Mouse (Mus musculus): ENCODE results near the gene Fhdc1. TPM values are rescaled to one million over a fixed set of nuclear protein-coding genes. Genes with fewer than 3 reads are reported as not detected.
A peak's percentile ranks its signal among the peaks of the same experiment; 100 is the strongest.

Gene Fhdc1
- polyA plus RNA-seq, 1 experiment from 2014 or later, result 6.5 TPM

GRCm38 (mm10) chr3:84445838-84446237, 34.4 kb downstream of the Fhdc1 start:
- Histone ChIP-seq H3K27me3 (replicated peaks) (no peaks in the 10 kb centered on the region), H3K27ac (no peak overlapping the region), H3K36me3 (no peaks in the 10 kb centered on the region; the same call in 1 of the 2 replicates), H3K9ac (no peak overlapping the region), H3K4me2 (replicated peaks) (no peak overlapping the region), H3K4me3 (replicated peaks) (no peak overlapping the region), H3K4me1 (replicated peaks) (peaks cover 3% of the 10 kb centered on the region; the same call in 1 of the 2 replicates), H3K9me3 (no peaks in the 10 kb centered on the region)
- no peak for ATAC-seq
- 59% methylated on average over 9 of the region's 9 CpGs for WGBS

GRCm38 (mm10) chr3:84442890-84443289, 37.3 kb downstream of the Fhdc1 start:
- no peak overlapping the region for H3K4me3 ChIP-seq (replicated peaks)
- no peaks in the 10 kb centered on the region for H3K36me3 ChIP-seq
- no peak for ATAC-seq
- no peak overlapping the region for H3K27ac ChIP-seq
- H3K9me3 ChIP-seq, result no peaks in the 10 kb centered on the region
- 79% methylated on average over 4 of the region's 4 CpGs for WGBS
- no peaks in the 10 kb centered on the region for H3K27me3 ChIP-seq (replicated peaks)
- H3K9ac ChIP-seq, result no peak overlapping the region
- H3K4me1 ChIP-seq (replicated peaks), result peaks cover 3% of the 10 kb centered on the region; the same call in 1 of the 2 replicates
- no peak overlapping the region for H3K4me2 ChIP-seq (replicated peaks)

DNA sequence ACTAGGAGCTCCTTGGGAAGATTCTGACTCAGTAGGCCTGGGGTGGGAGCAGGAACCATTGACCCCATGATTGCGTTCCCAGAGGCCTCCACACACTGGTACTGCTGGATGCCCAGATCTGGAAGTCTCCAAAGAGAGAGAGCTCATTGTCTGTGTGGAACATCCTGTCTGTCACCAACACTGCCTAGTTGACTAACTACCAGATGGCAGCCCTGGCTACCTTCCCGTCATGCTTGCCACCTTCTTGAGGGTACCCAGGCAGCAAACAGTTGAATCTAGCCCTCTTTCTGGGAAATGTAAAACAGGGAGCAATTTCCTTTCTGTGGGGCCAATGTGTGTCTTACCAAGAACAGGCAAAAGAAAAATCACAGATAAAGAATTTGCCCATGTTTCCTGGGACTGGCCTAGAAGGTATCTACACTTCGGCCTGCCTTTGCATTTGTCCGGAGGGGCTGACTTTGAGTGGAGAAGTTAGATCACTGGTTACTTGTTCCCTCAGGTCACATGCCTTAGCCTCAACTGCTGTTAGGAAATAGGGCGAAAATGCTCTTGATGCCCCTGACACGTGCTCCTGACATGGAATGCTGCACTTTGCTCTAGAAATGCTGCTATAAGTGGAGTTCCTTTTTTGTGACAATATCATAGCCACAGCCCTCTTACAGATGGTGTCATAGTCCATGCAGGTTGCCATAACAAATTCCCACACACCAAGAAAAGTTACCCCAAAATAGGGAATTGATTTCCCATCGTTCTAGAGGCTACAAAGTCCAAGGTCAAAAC, 40.6 kb downstream of the Fhdc1 start:
- ATAC-seq, result no peak
- no peaks in the 10 kb centered on the region for H3K27me3 ChIP-seq (replicated peaks)
- no peak overlapping the region for H3K27ac ChIP-seq

GRCm38 (mm10) chr3:84438840-84439239, 41.4 kb downstream of the Fhdc1 start:
- Histone ChIP-seq H3K4me2 (replicated peaks) (no peak overlapping the region), H3K9me3 (no peaks in the 10 kb centered on the region), H3K4me1 (replicated peaks) (peaks cover 18% of the 10 kb centered on the region), H3K36me3 (no peaks in the 10 kb centered on the region), H3K27me3 (replicated peaks) (no peaks in the 10 kb centered on the region), H3K27ac (no peak overlapping the region), H3K9ac (no peak overlapping the region), H3K4me3 (replicated peaks) (no peak overlapping the region)
- no peak for ATAC-seq
- 85% methylated on average over 7 of the region's 7 CpGs for whole genome bisulfite sequencing

More for the DNA sequence above, 40.6 kb downstream of the Fhdc1 start:
- no peaks in the 10 kb centered on the region for H3K9me3 ChIP-seq
- WGBS, result 91% methylated on average over 7 of the region's 7 CpGs
- H3K4me2 ChIP-seq (replicated peaks), result no peak overlapping the region
- no peak overlapping the region for H3K9ac ChIP-seq
- no peak overlapping the region for H3K4me3 ChIP-seq (replicated peaks)
- no peaks in the 10 kb centered on the region for H3K36me3 ChIP-seq
- H3K4me1 ChIP-seq (replicated peaks), result peaks cover 15% of the 10 kb centered on the region

DNA sequence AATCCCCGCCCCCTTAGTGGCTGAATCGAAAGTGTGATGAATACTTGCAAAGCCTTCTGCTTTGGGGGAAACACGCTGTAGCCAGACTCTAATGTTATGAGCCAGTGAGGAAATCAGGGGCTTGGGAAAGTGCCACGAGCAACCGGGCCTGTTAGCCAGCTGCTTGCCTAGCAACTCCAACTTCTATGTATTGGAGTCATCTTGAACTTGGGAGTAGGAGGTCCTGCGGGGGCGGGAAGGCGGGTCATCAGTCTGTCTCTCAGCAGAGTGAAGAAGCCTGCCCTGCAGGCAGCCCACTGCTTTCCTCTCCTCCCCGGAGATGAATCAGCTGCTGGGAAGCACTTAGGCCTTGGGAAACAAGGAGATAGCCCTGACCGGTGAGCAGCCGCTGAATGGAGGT, 42.1 kb downstream of the Fhdc1 start:
- H3K9ac ChIP-seq, result no peak overlapping the region
- WGBS, result 61% methylated on average over 11 of the region's 11 CpGs
- no peak overlapping the region for H3K27ac ChIP-seq
- peaks cover 15% of the 10 kb centered on the region; the same call in 1 of the 2 replicates for H3K4me1 ChIP-seq (replicated peaks)
- no peaks in the 10 kb centered on the region for H3K27me3 ChIP-seq (replicated peaks)
- no peak overlapping the region for H3K4me2 ChIP-seq (replicated peaks)
- no peaks in the 10 kb centered on the region for H3K36me3 ChIP-seq
- H3K9me3 ChIP-seq, result no peaks in the 10 kb centered on the region
- ATAC-seq, result no peak
- no peak overlapping the region for H3K4me3 ChIP-seq (replicated peaks)

- Histone ChIP-seq H3K36me3 (no peaks in the 10 kb centered on the region), H3K27me3 (replicated peaks) (no peaks in the 10 kb centered on the region), H3K4me1 (replicated peaks) (peaks cover 15% of the 10 kb centered on the region; the same call in 1 of the 2 replicates), H3K27ac (peak overlapping the region; percentile 74), H3K9me3 (no peaks in the 10 kb centered on the region), H3K4me3 (replicated peaks) (no peak overlapping the region), H3K4me2 (replicated peaks) (no peak overlapping the region), H3K9ac (no peak overlapping the region)
- peak; percentile 86 for ATAC-seq
- 68% methylated on average over 7 of the region's 7 CpGs for WGBS
These were observed 43.3 kb downstream of the Fhdc1 start for GRCm38 (mm10) chr3:84436947-84437346.

GRCm38 (mm10) chr3:84435288-84436043, 44.8 kb downstream of the Fhdc1 start:
- H3K27me3 ChIP-seq (replicated peaks), result no peaks in the 10 kb centered on the region
- 33% methylated on average over 11 of the region's 11 CpGs for WGBS
- H3K4me3 ChIP-seq (replicated peaks), result no peak overlapping the region
- peaks cover 22% of the 10 kb centered on the region for H3K4me1 ChIP-seq (replicated peaks)
- ATAC-seq, result peak; percentile 61
- H3K4me2 ChIP-seq (replicated peaks), result no peak overlapping the region
- no peaks in the 10 kb centered on the region for H3K36me3 ChIP-seq
- no peaks in the 10 kb centered on the region for H3K9me3 ChIP-seq
- H3K9ac ChIP-seq, result no peak overlapping the region
- H3K27ac ChIP-seq, result peak overlapping the region; percentile 20

DNA sequence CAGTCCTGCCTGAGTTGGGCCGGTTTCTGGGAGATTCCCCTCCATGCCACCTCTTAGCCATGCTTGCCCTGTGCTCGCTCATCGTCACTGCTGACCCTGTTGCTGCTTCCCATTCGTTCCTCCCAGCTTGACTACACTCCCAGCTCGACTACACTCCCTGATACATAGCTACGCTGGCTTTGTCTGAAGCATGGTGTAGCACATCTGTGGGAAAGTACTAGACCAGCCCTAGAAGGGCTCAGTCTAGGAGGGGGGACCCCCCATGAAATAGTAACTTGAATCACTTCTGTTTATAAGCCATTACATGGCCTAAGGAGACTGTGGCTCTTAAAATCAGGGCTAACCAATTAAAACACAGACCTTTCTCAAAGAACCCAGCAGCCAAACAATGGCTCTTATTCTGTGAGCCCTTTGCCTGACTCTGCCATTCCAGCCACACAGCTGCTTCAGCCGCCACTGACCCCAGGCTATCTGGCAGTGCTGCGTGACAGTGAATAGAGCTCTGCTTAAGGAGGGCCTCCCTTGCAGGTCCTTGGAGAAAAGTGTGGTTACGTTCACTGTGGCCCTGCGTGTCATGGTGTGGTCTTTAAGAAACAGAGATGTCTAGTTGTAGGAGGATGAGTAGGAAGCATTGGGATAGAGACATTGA, 47.3 kb downstream of the Fhdc1 start:
- Histone ChIP-seq H3K4me3 (replicated peaks) (no peak overlapping the region), H3K36me3 (no peaks in the 10 kb centered on the region), H3K4me1 (replicated peaks) (peaks cover 32% of the 10 kb centered on the region), H3K27me3 (replicated peaks) (no peaks in the 10 kb centered on the region), H3K27ac (no peak overlapping the region), H3K4me2 (replicated peaks) (no peak overlapping the region), H3K9ac (no peak overlapping the region), H3K9me3 (no peaks in the 10 kb centered on the region)
- ATAC-seq, result no peak
- 82% methylated on average over 10 of the region's 10 CpGs for WGBS

DNA sequence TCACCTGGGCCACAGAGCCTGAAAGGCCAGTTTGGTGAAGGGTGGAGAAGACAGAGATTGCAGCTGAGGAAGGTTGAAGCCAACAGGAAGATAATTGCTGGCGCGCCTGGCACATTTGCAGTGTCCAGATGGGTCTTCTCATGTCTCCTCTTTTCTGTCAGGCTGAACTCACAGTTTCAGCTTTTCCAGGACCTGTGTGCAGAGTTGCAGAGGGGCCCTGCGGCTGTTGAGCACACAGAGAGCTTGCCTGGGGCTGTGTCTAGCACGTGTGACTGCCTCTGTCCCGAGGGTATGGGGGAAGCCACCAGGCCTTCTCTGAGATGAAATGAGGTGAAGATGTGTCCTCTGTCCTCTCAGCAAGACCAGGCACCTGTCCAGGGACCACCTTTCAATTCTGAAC, 49.0 kb downstream of the Fhdc1 start:
- Histone ChIP-seq H3K4me2 (replicated peaks) (no peak overlapping the region), H3K27ac (no peak overlapping the region), H3K36me3 (no peaks in the 10 kb centered on the region), H3K4me1 (replicated peaks) (peaks cover 32% of the 10 kb centered on the region), H3K9me3 (no peaks in the 10 kb centered on the region), H3K4me3 (replicated peaks) (no peak overlapping the region), H3K27me3 (replicated peaks) (no peaks in the 10 kb centered on the region), H3K9ac (no peak overlapping the region)
- WGBS, result 46% methylated on average over 5 of the region's 5 CpGs
- ATAC-seq, result no peak

- 30% methylated on average over 2 of the region's 2 CpGs for WGBS
- Histone ChIP-seq H3K9ac (no peak overlapping the region), H3K27me3 (replicated peaks) (no peaks in the 10 kb centered on the region), H3K9me3 (no peaks in the 10 kb centered on the region), H3K4me3 (replicated peaks) (no peak overlapping the region), H3K36me3 (no peaks in the 10 kb centered on the region), H3K4me2 (replicated peaks) (no peak overlapping the region), H3K27ac (no peak overlapping the region), H3K4me1 (replicated peaks) (peaks cover 27% of the 10 kb centered on the region)
- no peak for ATAC-seq
These were observed 50.1 kb downstream of the Fhdc1 start for GRCm38 (mm10) chr3:84430152-84430551.

DNA sequence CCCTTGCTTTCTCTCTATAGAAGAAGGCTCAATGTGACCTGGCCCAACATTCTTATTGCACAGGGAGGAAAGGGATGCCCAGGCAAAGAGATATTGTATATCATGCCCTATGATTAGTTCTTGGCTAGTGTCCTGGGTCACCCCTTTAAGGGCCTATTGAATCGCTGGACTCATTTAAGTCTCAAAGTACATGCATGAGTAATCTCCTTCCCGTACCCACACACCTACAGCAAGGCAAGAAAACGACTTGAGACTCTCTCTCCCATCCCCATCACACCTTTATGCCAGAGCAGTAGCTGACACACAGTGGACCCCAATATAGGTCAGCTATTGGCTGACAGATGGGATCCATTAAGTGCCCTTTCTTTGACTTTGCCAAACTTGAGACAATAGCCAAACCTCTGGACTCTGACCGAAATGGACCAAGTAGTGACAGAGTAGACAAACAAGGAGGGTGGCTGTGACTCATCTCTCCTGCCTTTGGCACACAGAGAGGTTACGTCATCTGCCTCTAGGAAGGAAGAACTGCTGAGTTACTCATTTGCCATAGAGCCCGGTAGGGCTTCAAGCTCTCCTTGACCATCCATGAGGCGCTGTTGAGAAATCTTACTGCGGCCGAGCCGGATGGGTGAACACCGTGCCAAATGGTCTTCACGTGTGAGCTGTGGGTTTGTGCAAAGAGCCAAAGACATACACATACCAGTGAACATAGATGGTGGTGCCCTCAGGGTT, 51.1 kb downstream of the Fhdc1 start:
- Histone ChIP-seq H3K9ac (no peak overlapping the region), H3K9me3 (no peaks in the 10 kb centered on the region), H3K4me1 (replicated peaks) (peaks cover 20% of the 10 kb centered on the region), H3K36me3 (no peaks in the 10 kb centered on the region), H3K4me3 (replicated peaks) (no peak overlapping the region), H3K27me3 (replicated peaks) (no peaks in the 10 kb centered on the region), H3K4me2 (replicated peaks) (no peak overlapping the region), H3K27ac (no peak overlapping the region)
- WGBS, result 70% methylated on average over 12 of the region's 12 CpGs
- peak; percentile 78 for ATAC-seq

GRCm38 (mm10) chr3:84427779-84428178, 52.5 kb downstream of the Fhdc1 start:
- peak; percentile 73 for ATAC-seq
- H3K9me3 ChIP-seq, result no peaks in the 10 kb centered on the region
- no peak overlapping the region for H3K9ac ChIP-seq
- no peak overlapping the region for H3K4me2 ChIP-seq (replicated peaks)
- H3K27ac ChIP-seq, result no peak overlapping the region
- WGBS, result 61% methylated on average over 5 of the region's 5 CpGs
- H3K36me3 ChIP-seq, result no peaks in the 10 kb centered on the region
- no peak overlapping the region for H3K4me3 ChIP-seq (replicated peaks)
- no peaks in the 10 kb centered on the region for H3K27me3 ChIP-seq (replicated peaks)
- peaks cover 20% of the 10 kb centered on the region for H3K4me1 ChIP-seq (replicated peaks)

Data from intestine, embryonic 15.5 days (tissue).